Mouse (Mus musculus) induced T-regulatory cell, adult 2 months (primary cell): ENCODE data around the gene B3galt4.

Experiments used
- DNase-seq: peaks from one replicate; pipeline ENCODE4 v3.0.0-alpha.2; 2012; ENCODE audit warnings: low read depth

B3galt4 gene

GRCm38 (mm10) chr17:33943454-33943853 is 7.8 kb downstream of the B3galt4 start:
- DNase-seq, result no peak

DNA sequence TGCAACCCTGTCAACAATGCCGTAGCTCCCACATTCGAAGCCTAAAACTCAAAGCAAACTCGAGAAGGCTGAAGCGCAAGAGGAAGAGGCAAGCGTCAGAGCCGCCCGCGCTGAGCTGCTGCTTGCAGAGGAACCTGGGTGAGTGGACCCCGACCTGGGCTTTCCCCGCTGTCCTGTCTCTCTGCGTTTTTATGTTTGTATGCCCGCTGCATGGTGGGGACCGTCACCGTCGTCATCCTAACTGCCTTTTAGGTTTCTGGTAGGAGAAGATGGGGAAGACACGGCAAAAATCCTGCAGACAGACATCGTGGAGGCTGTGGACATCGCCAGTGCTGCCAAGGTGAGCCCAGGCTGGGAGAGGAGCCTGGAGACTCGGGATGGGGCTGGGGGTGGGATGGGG is 9.9 kb downstream of the B3galt4 start:
- DNase-seq, result peak; percentile 46

GRCm38 (mm10) chr17:33940981-33941380 is 10.3 kb downstream of the B3galt4 start:
- DNase-seq, result peak; percentile 60

DNA sequence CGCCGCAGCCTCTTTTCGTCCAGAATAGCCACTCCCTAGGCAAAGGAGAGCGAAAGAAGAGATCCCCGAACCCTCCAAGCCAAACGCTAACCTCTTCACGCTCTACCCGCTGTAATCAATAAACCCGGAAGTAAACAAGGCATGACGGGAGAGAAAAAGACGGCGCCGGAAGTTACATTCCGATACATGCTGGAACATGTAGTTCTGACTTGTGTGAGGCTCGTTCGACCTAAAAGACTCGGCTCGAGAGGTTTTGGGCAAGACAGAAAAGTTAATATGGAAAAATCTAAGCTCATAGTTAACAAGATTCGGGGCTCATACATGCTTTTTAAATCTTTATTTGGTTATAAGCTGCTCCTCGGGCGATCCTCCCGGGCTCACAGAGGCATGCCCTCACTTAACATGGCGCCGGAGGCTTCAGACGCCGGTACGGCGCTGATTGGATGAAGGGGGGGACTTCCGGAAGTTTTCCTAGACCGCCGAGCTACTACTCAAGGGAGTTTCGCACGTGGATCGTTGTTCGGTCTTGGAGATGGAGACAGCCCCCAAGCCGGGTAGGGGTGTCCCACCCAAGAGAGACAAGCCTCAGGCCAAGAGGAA is 11.0 kb downstream of the B3galt4 start, which contains the start of the genes Pfdn6 and Wdr46:
Pfdn6 (minus strand) TSS at position 138 of the 600 bp plus-strand sequence.
Wdr46 (plus strand) TSS at position 455 of the 600 bp plus-strand sequence.
- DNase-seq, result peak; percentile 97

DNA sequence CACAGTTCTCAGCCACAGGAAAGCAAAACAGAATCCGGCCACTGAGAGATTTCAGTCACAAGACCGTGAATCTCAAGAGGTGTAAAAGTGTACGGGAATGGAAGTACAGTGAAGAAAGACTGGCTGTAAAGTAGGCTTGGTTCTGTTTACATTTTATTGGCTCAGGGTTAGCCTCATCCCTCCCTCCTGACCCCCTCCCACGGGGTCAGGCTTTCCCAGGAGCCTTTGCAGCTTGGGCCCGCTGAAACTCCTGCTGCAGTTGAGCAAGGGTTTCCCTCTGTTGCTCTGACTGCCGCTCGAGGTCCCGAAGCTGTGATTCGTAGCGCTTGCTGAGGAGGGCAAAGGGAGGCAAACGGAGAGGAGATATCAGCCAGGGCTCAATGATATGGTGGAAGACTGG is 12.5 kb downstream of the B3galt4 start:
- DNase-seq, result no peak

DNA sequence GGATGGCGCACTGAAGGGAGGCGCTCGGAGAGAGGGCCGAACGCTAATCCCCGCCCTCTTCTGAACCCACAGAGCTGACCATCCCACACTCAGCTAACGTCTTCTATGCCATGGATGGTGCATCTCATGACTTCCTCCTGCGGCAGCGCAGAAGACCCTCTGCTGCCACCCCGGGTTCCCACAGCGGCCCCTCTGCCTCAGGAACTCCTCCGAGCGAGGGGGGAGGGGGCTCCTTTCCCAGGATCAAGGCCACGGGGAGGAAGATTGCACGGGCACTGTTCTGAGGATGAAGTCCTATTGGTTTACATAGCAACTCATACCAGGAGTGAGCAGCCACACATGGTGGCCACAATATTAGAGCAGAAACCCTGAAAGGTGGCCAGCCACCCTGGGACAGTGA is 14.3 kb downstream of the B3galt4 start:
- DNase-seq, result no peak

- no peak for DNase-seq
Measured at GRCm38 (mm10) chr17:33935422-33936055, 15.7 kb downstream of the B3galt4 start.

DNA sequence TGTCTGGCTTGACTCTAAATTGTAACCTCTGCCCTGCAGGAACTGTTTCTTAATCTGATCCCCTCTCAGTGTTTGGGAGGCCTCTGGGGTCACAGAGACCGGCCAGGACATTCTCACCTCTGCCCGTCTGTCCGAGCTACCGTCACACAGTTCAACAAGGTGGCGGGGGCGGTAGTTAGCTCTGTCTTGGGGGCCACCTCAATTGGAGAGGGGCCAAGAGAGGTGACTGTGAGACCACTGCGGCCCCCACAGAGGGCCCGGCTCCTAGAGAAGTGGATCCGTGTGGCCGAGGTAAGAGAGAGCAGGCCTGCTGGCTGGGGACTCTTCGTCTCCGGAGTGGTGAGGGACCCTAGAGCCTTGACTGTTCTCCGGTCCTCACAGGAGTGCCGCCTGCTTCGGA is 18.3 kb downstream of the B3galt4 start:
- DNase-seq, result no peak

DNA sequence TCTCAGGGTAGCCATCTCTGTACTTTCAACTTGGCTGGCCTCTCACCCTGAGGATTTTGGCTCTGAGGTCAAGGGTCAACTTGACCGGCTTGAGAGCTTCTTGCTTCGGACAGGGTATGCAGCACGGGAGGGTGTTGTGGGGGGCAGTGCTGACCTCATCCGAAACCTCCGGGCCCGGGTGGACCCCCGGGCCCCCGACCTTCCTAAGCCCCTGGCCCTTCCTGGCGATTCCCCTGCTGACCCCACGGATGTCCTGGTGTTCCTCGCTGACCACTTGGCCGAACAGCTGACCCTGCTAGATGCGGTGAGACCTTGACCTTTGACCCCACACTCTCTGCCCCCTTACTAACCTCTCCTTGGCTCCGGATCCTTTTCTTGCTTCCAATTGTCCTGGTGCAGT is 18.8 kb downstream of the B3galt4 start:
- no peak for DNase-seq

GRCm38 (mm10) chr17:33931947-33932346 is 19.3 kb downstream of the B3galt4 start:
- DNase-seq, result no peak

GRCm38 (mm10) chr17:33931159-33931866 is 20.0 kb downstream of the B3galt4 start:
- peak; percentile 68 for DNase-seq

- peak; percentile 87 for DNase-seq
Measured at GRCm38 (mm10) chr17:33930280-33931158, 20.8 kb downstream of the B3galt4 start.

DNA sequence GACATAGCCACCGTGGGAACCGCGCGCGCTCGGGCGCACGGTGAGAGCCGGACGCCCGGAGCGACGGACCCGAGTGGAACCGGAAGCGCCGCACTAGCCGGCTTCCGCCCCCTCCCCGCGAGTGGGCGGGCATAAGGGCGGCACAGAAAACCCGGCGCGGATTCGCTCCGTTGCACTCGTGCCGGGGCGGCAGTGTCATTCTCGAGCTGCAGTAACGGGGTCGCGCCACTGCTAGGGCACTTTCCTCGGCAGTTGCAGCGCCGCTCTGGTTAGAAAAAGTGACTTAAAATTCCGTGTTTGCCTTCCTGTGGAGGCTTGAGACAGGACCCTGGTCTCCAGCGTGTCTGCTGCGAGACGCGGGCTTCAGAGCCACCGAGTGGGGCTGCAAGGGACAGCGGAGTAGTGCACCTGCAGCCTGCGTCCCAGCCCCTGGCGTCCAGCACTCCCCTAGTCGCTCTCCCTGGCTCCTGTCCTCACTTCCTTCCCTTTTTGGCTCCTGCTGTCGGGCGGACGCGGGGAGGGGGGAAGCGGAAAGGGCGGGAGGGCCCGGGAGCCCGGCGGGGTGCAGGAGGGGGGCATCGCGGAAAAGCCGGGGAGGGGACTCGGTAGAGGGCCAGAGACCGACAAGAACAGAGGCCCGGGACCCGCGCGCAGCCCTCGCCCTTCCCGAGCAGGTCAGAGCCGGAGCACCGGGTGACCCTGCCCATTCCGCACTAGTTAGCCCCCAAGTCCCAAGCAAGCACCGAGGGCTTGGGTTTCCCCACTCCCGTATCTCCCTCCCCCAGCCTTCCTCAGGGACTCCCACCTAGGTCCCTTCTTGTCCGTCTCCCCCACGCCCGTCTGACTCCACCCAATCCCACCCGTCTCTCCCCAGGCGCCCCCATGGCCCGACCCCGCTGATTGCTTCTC is 21.7 kb downstream of the B3galt4 start, which contains the start of gene Rgl2:
Rgl2 (plus strand) TSS at position 173 of the 909 bp plus-strand sequence.
- DNase-seq, result peak; percentile 96

GRCm38 (mm10) chr17:33928251-33928947 is 22.9 kb downstream of the B3galt4 start:
- DNase-seq, result no peak

- peak; percentile 61 for DNase-seq
Measured at GRCm38 (mm10) chr17:33926207-33926932, 24.9 kb downstream of the B3galt4 start.

GRCm38 (mm10) chr17:33925406-33926116 is 25.7 kb downstream of the B3galt4 start:
- DNase-seq, result peak; percentile 43

- DNase-seq, result peak; percentile 84
Measured at GRCm38 (mm10) chr17:33924577-33925283, 26.6 kb downstream of the B3galt4 start.

GRCm38 (mm10) chr17:33921361-33921760 is 29.9 kb downstream of the B3galt4 start:
- DNase-seq, result no peak
